Mouse (Mus musculus) embryonic facial prominence, embryonic 14.5 days (tissue): ENCODE data around the gene Tmem263. TPM values are rescaled to one million over a fixed set of nuclear protein-coding genes. Genes with fewer than 3 reads are reported as not detected.
A peak's percentile ranks its signal among the peaks of the same experiment; 100 is the strongest.

ENCODE experiments used
- ATAC-seq: fragments of 200-750 bp; cut with Nextera tagmentation; 2 replicates; pipeline ENCODE4 v1.8.0; 2017; ENCODE audit warnings: low read depth, moderate number of reproducible peaks, moderate TSS enrichment
- DNase-seq: peaks from one replicate; pipeline ENCODE4 v3.0.0-alpha.2; 2015; ENCODE audit warnings: low spot score
- H3K27ac ChIP-seq: fragments of 300-500 bp; sonication (generic); replicated peaks from 2 replicates; pipeline ENCODE4 v1.5.1; 2014; ENCODE audit warnings: low read depth, mild to moderate bottlenecking, low read length, moderate library complexity
- H3K27me3 ChIP-seq: fragments of 300-500 bp; sonication (generic); replicated peaks from 2 replicates; pipeline ENCODE4 v1.6.1; 2014; ENCODE audit warnings: low read length; ENCODE audit not compliant: control insufficient read depth, insufficient read depth
- H3K36me3 ChIP-seq: fragments of 300-500 bp; sonication (generic); 2 replicates; pipeline ENCODE4 v1.6.1; 2014; ENCODE audit warnings: low read length, mixed read lengths; ENCODE audit not compliant: control insufficient read depth, insufficient read depth
- H3K4me1 ChIP-seq: fragments of 300-500 bp; sonication (generic); 2 replicates; pipeline ENCODE4 v1.6.1; 2014; ENCODE audit warnings: antibody characterized with exemption, low read length; ENCODE audit not compliant: control insufficient read depth, insufficient read depth
- H3K4me2 ChIP-seq: fragments of 300-500 bp; sonication (generic); 2 replicates; pipeline ENCODE4 v1.6.1; 2014; ENCODE audit warnings: low read depth, mild to moderate bottlenecking, low read length, moderate library complexity, mixed read lengths
- H3K4me3 ChIP-seq: fragments of 300-500 bp; sonication (generic); 2 replicates; pipeline ENCODE4 v1.5.1; 2014; ENCODE audit warnings: low read depth, mild to moderate bottlenecking, low read length
- H3K9ac ChIP-seq: fragments of 300-500 bp; sonication (generic); 2 replicates; pipeline ENCODE4 v1.6.1; 2014; ENCODE audit warnings: low read depth, mild to moderate bottlenecking, low read length, moderate library complexity, mixed read lengths
- H3K9me3 ChIP-seq: fragments of 300-500 bp; sonication (generic); 2 replicates; pipeline ENCODE4 v1.6.1; 2016; ENCODE audit warnings: low read length; ENCODE audit not compliant: control insufficient read depth
- WGBS: fragments of 180-500 bp; shearing (Covaris S2); extraction: QIAGEN DNeasy Blood & Tissue Kit; methylation state at CpG from one replicate; pipeline ENCODE4 v1.1.7; 2014; 5-methylcytosine and 5-hydroxymethylcytosine counted together
- polyA plus RNA-seq: library from polyadenylated mRNA; unstranded; fragments of >200 nt; fragmentation: Nextera tagmentation; extraction: Ambion mirVana; gene quantifications from 2 replicates; pipeline ENCODE4 v1.2.1, GENCODE M21; 2014

Tmem263 gene
- 80.0 and 80.6 TPM in 2 replicates for polyA plus RNA-seq

- H3K36me3 ChIP-seq = no peaks in the 10 kb centered on the region
- H3K4me2 ChIP-seq = peak within 1 kb of the TSS; percentile 75
- H3K9me3 ChIP-seq = no peaks in the 10 kb centered on the region
- 1% methylated on average over 33 of the region's 96 CpGs for WGBS
- ATAC-seq (peak; percentile 96), DNase-seq (peak; percentile 95)
- H3K9ac ChIP-seq = peak within 1 kb of the TSS; percentile 98
- H3K27me3 ChIP-seq = no peaks in the 10 kb centered on the region
- peak within 1 kb of the TSS; percentile 97 for H3K4me3 ChIP-seq
- peaks cover 15% of the 10 kb centered on the region for H3K4me1 ChIP-seq
- peak within 1 kb of the TSS; percentile 84 for H3K27ac ChIP-seq
Measured at GRCm38 (mm10) chr10:85102247-85103084, at the start of gene Tmem263, which contains the start of gene Fhl4. Gene Tmem263 (plus strand): TSS chr10:85102627. Gene Fhl4 (minus strand): TSS chr10:85102495.

- no peak for DNase-seq
Measured at GRCm38 (mm10) chr10:85054876-85055275, 47.6 kb upstream of the Tmem263 start.

GRCm38 (mm10) chr10:85071605-85072152 lies 30.7 kb upstream of the Tmem263 start:
- Histone ChIP-seq H3K36me3 (no peaks in the 10 kb centered on the region), H3K4me3 (no peak overlapping the region), H3K9me3 (no peaks in the 10 kb centered on the region), H3K4me2 (no peak overlapping the region), H3K9ac (no peak overlapping the region), H3K27ac (no peak overlapping the region), H3K27me3 (no peaks in the 10 kb centered on the region), H3K4me1 (no peaks in the 10 kb centered on the region)
- no peak for DNase-seq
- no peak for ATAC-seq
- 47% methylated on average over 4 of the region's 4 CpGs for WGBS

More at GRCm38 (mm10) chr10:85054876-85055275, 47.6 kb upstream of the Tmem263 start:
- Histone ChIP-seq H3K4me2 (no peak overlapping the region), H3K4me3 (no peak overlapping the region), H3K9ac (no peak overlapping the region), H3K27ac (no peak overlapping the region), H3K9me3 (no peaks in the 10 kb centered on the region), H3K27me3 (no peaks in the 10 kb centered on the region), H3K36me3 (no peaks in the 10 kb centered on the region), H3K4me1 (no peaks in the 10 kb centered on the region)
- WGBS = 100% methylated on average over 2 of the region's 2 CpGs
- ATAC-seq = no peak

- H3K4me3 ChIP-seq = peak overlapping the region; percentile 97
- H3K4me1 ChIP-seq = peaks cover 15% of the 10 kb centered on the region
- peak overlapping the region; percentile 98 for H3K9ac ChIP-seq
- no peaks in the 10 kb centered on the region for H3K27me3 ChIP-seq
- WGBS = under 1% methylated on average over 10 of the region's 10 CpGs
- H3K4me2 ChIP-seq = peak overlapping the region; percentile 75
- H3K9me3 ChIP-seq = no peaks in the 10 kb centered on the region
- H3K36me3 ChIP-seq = no peaks in the 10 kb centered on the region
- ATAC-seq = peak; percentile 20
- DNase-seq = no peak
- peak overlapping the region; percentile 82 for H3K27ac ChIP-seq
Measured at GRCm38 (mm10) chr10:85101841-85102240, 586 bp upstream of the Tmem263 start.

GRCm38 (mm10) chr10:85103085-85103885 lies 858 bp downstream of the Tmem263 start:
- no peaks in the 10 kb centered on the region for H3K9me3 ChIP-seq
- peak overlapping the region; percentile 98 for H3K9ac ChIP-seq
- peaks cover 15% of the 10 kb centered on the region for H3K4me1 ChIP-seq
- peak overlapping the region; percentile 97 for H3K4me3 ChIP-seq
- DNase-seq (peak; percentile 53), ATAC-seq (peak; percentile 6; the same call in 1 of the 2 replicates)
- no peaks in the 10 kb centered on the region for H3K27me3 ChIP-seq
- H3K36me3 ChIP-seq = no peaks in the 10 kb centered on the region
- H3K27ac ChIP-seq = peak overlapping the region; percentile 84
- WGBS = 2% methylated on average over 22 of the region's 34 CpGs
- H3K4me2 ChIP-seq = peak overlapping the region; percentile 75

GRCm38 (mm10) chr10:85114409-85114808 lies 12.0 kb downstream of the Tmem263 start:
- DNase-seq (no peak), ATAC-seq (no peak)
- H3K27me3 ChIP-seq = no peaks in the 10 kb centered on the region
- H3K27ac ChIP-seq = no peak overlapping the region
- H3K36me3 ChIP-seq = peaks cover 60% of the 10 kb centered on the region
- no peaks in the 10 kb centered on the region for H3K9me3 ChIP-seq
- no peaks in the 10 kb centered on the region for H3K4me1 ChIP-seq
- 82% methylated on average over 4 of the region's 4 CpGs for WGBS
- H3K4me3 ChIP-seq = no peak overlapping the region
- no peak overlapping the region for H3K4me2 ChIP-seq
- H3K9ac ChIP-seq = no peak overlapping the region

- ATAC-seq (no peak), DNase-seq (no peak)
- H3K4me3 ChIP-seq = no peak overlapping the region
- no peak overlapping the region for H3K27ac ChIP-seq
- no peak overlapping the region for H3K9ac ChIP-seq
- H3K9me3 ChIP-seq = no peaks in the 10 kb centered on the region
- H3K27me3 ChIP-seq = no peaks in the 10 kb centered on the region
- H3K4me2 ChIP-seq = no peak overlapping the region
- H3K36me3 ChIP-seq = peaks cover 39% of the 10 kb centered on the region
- 86% methylated on average over 13 of the region's 13 CpGs for WGBS
- peaks cover 5% of the 10 kb centered on the region; the same call in 1 of the 2 replicates for H3K4me1 ChIP-seq
Measured at GRCm38 (mm10) chr10:85125184-85125583, 22.8 kb downstream of the Tmem263 start.
